Mouse (Mus musculus) 3T3-L1 (cell line): ENCODE results near the gene Tpp2.
A peak's percentile ranks its signal among the peaks of the same experiment; 100 is the strongest.
"Not testable (repeated sequence)": the region's sequence is repeated elsewhere in the genome, so short reads cannot be mapped to it uniquely, and the experiment has no call there.

Source experiments
- DNase-seq: peaks from one replicate; pipeline ENCODE4 v3.0.0-alpha.2; 2015; ENCODE audit warnings: low read depth, low spot score

Gene Tpp2

GRCm38 (mm10) chr1:44019934-44020333, 86.5 kb downstream of the Tpp2 start, which contains the start of gene Mettl21c:
TSS of gene Mettl21c (minus strand) at chr1:44020034.
- no peak for DNase-seq

- no peak for DNase-seq
These were observed 89.2 kb downstream of the Tpp2 start for GRCm38 (mm10) chr1:44022656-44023055.

- DNase-seq = peak; percentile 23
These were observed 94.2 kb downstream of the Tpp2 start for GRCm38 (mm10) chr1:44027651-44028050.

- peak; percentile 46 for DNase-seq
These were observed 98.8 kb downstream of the Tpp2 start for GRCm38 (mm10) chr1:44032213-44032612.

- no peak for DNase-seq
These were observed 99.5 kb downstream of the Tpp2 start for GRCm38 (mm10) chr1:44032948-44033347.

- DNase-seq = peak; percentile 76
These were observed 108.5 kb downstream of the Tpp2 start for GRCm38 (mm10) chr1:44041797-44042554.

GRCm38 (mm10) chr1:44042555-44042915, 109.1 kb downstream of the Tpp2 start:
- no peak for DNase-seq

- DNase-seq = not testable (repeated sequence)
These were observed 112.2 kb downstream of the Tpp2 start for GRCm38 (mm10) chr1:44045689-44046088.

GRCm38 (mm10) chr1:44046556-44046955, 113.1 kb downstream of the Tpp2 start:
- DNase-seq = peak; percentile 29
